Mouse (Mus musculus) kidney, postnatal 10 days (tissue): ENCODE data around the gene Gm5431.
A peak's percentile ranks its signal among the peaks of the same experiment; 100 is the strongest.

Source experiments
- DNase-seq: peaks from one replicate; pipeline ENCODE4 v3.0.0; 2021; ENCODE audit warnings: mixed read lengths

Gene Gm5431

DNA sequence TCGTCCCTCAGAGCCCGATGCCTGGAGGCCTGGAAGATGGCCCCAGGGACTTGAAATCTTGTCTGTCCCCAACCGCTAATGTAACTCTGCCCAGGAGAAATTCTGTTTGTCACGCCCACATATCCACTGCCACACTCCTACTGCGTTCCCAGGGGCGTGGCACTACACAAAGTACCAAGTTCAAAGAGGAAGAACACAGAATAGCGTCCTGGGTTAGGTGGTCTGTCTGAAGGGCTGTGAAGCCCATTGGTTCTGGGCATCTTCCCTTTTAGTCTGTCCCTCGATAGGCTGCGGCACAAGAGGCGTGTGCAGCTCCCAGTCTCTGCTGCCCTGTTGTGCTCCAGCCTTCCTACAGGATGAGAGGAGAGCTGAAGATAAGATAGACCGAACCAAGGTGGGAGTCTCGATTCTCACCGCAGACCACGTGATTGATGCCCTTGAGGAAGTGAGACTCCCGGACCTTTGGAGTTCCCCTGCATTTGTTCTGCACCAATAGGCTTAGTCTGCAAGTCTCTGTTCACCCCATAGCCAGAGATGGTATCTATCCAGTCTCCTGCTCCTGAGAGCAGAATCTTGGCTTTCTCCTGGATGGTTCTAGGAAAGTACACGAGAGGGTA lies 63.7 kb downstream of the Gm5431 start:
- DNase-seq: peak; percentile 50
